9 mouse cellular contexts compared by ENCODE assay signal in the genomic region with DNA sequence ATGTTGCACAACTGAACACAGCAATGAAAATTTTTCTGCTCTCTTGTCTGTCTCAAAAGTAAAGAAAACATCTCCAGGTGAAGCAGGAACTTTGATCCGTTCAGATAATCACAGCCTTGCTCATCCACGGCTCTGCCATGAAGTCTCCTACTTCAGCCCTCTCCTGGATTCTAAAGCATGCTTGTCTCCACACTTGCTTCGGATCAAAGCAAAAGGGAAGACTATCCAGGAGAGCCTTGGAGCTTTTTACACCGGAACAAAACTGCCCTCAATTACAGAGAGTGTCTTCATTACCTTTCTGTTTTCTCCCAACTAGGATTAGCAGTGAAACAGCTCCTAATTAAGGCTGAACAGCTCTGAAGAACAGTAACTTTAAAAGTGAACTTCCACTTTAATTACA. TPM values are rescaled to one million over a fixed set of nuclear protein-coding genes. Genes with fewer than 3 reads are reported as not detected.
DNase-seq lines count a peak whose midpoint lies in the region; ATAC-seq and TF ChIP-seq lines count a peak whose summit lies in the region.
"Had no signal": no experiment of that assay in that cellular context is flagged by ENCODE, and none has a peak within 500 bp of the region (broad histone marks: within the 10 kb centered on the region; RNA-seq: fewer than 3 reads in every experiment).

No protein-coding gene starts in this region.

- DNase-seq in heart, postnatal 10 days: no peak
- no peak for DNase-seq in ES-E14 (ENCODE audit: low read depth, low spot score)
- no peak for DNase-seq in hindbrain, embryonic 10.5 days (ENCODE audit: low spot score)
- DNase-seq in midbrain, embryonic 10.5 days (ENCODE audit: low spot score): no peak
- no peak for DNase-seq in thymus, postnatal 25 days
- DNase-seq in urinary bladder, postnatal 4 days (ENCODE audit: low spot score in 2 of 2): no peak
- DNase-seq in spleen, postnatal 4 days (ENCODE audit: low spot score in 2 of 2): no peak
- DNase-seq: cerebellum, adult 11-12 months had no signal

- H3K9me3 ChIP-seq in heart, embryonic 11.5 days (replicated peaks; ENCODE audit: control insufficient read depth, low read length): no peaks in the 10 kb centered on the region
- no peaks in the 10 kb centered on the region for H3K9me3 ChIP-seq in ES-E14 (ENCODE audit: control insufficient read depth, insufficient read depth, low read depth, low read length)
- H3K9me3 ChIP-seq in hindbrain, embryonic 10.5 days: no peaks in the 10 kb centered on the region
- H3K9me3 ChIP-seq in midbrain, embryonic 10.5 days (replicated peaks): no peaks in the 10 kb centered on the region

- H3K27me3 ChIP-seq in heart, embryonic 11.5 days (ENCODE audit: control insufficient read depth, insufficient read depth, low read length): no peaks in the 10 kb centered on the region
- H3K27me3 ChIP-seq in hindbrain, embryonic 10.5 days (ENCODE audit: insufficient read depth, poor library complexity, severe bottlenecking): no peaks in the 10 kb centered on the region
- 0 out of 2 replicates have a peak, but pooled peaks cover 6% of the 10 kb centered on the region for H3K27me3 ChIP-seq in midbrain, embryonic 10.5 days (ENCODE audit: low read depth, poor library complexity, severe bottlenecking)

- WGBS in heart, embryonic 11.5 days (ENCODE audit: insufficient replicate concordance): 2% methylated on average over 4 of the region's 4 CpGs
- WGBS in hindbrain, embryonic 10.5 days: under 1% methylated on average over 4 of the region's 4 CpGs
- 2% methylated on average over 4 of the region's 4 CpGs for WGBS in midbrain, embryonic 10.5 days

- ATAC-seq in heart, embryonic 11.5 days (replicated peaks; ENCODE audit: insufficient number of reproducible peaks, low FRiP score, low TSS enrichment): no peak

- in situ Hi-C loops in ES-E14 (cut with MboI; ENCODE audit: low sequenced_read_pairs in 2 of 2, unreplicated experiment in 2 of 2): no loop called here

- 0 out of 2 replicates have a peak overlapping the region, but pooled peaks have one; percentile 94 for H3K27ac ChIP-seq in heart, embryonic 11.5 days (ENCODE audit: low read depth, low read length)
- no peak overlapping the region for H3K27ac ChIP-seq in ES-E14 (ENCODE audit: insufficient read depth, low read depth, low read length, poor library complexity, severe bottlenecking)
- H3K27ac ChIP-seq in hindbrain, embryonic 10.5 days: peak overlapping the region; percentile 97; the same call in 1 of the 2 replicates
- H3K27ac ChIP-seq in midbrain, embryonic 10.5 days (replicated peaks): 0 out of 2 replicates have a peak overlapping the region, but pooled peaks have one; percentile 95

- peak overlapping the region; percentile 76 for H3K4me2 ChIP-seq in heart, embryonic 11.5 days

- no peaks in the 10 kb centered on the region for H3K36me3 ChIP-seq in heart, embryonic 11.5 days (ENCODE audit: control insufficient read depth, insufficient read depth, low read length)
- H3K36me3 ChIP-seq in ES-E14 (ENCODE audit: control insufficient read depth, insufficient read depth, low read length, poor library complexity, severe bottlenecking): peaks cover 3% of the 10 kb centered on the region; the same call in 1 of the 2 replicates
- H3K36me3 ChIP-seq in hindbrain, embryonic 10.5 days: peaks cover 9% of the 10 kb centered on the region
- H3K36me3 ChIP-seq in midbrain, embryonic 10.5 days: peaks cover 4% of the 10 kb centered on the region; the same call in 1 of the 2 replicates

- H3K4me1 ChIP-seq in heart, embryonic 11.5 days (ENCODE audit: control insufficient read depth, insufficient read depth, low read length): peaks cover 16% of the 10 kb centered on the region
- H3K4me1 ChIP-seq in ES-E14 (ENCODE audit: control insufficient read depth in 2 of 2, insufficient read depth in 2 of 2, low read length in 2 of 2, poor library complexity in 1 of 2): peaks cover 10 to 11% of the 10 kb centered on the region in 2 experiments
- peaks cover 48% of the 10 kb centered on the region for H3K4me1 ChIP-seq in hindbrain, embryonic 10.5 days (replicated peaks)
- peaks cover 43% of the 10 kb centered on the region for H3K4me1 ChIP-seq in midbrain, embryonic 10.5 days

- intact Hi-C loops in heart, postnatal 10 days (cut with DNase I): loop anchor here (2.0 to 5.0 kb wide), 3 partner anchors 49 to 104 kb away; no protein-coding TSS in a partner anchor

- peak overlapping the region; percentile 97 for H3K4me3 ChIP-seq in heart, embryonic 11.5 days (ENCODE audit: low read depth, low read length)
- peak overlapping the region; percentile 73 to 85 for H3K4me3 ChIP-seq in ES-E14 (ENCODE audit: insufficient read depth in 1 of 2, low read depth in 1 of 2, low read length in 2 of 2, poor library complexity in 1 of 2, severe bottlenecking in 1 of 2)
- peak overlapping the region; percentile 96 for H3K4me3 ChIP-seq in hindbrain, embryonic 10.5 days
- H3K4me3 ChIP-seq in midbrain, embryonic 10.5 days: peak overlapping the region; percentile 98

- H3K9ac ChIP-seq in heart, embryonic 11.5 days (ENCODE audit: low read depth, low read length): peak overlapping the region; percentile 97
- peak overlapping the region; percentile 80; the same call in 1 of the 2 replicates for H3K9ac ChIP-seq in ES-E14 (ENCODE audit: insufficient read depth, low read depth, low read length, poor library complexity, severe bottlenecking)

TF ChIP-seq in ES-E14, 5 proteins besides CTCF, POLR2A, EP300 and RAD21:
- TF ChIP-seq MAFK (IDR thresholded peaks at IDR 0.05; ENCODE audit: insufficient read depth, low read depth, low read length): no peak
- TF ChIP-seq HCFC1 (IDR thresholded peaks at IDR 0.05; ENCODE audit: borderline replicate concordance, insufficient read depth, low read length): no peak
- no peak for TF ChIP-seq CHD2 (IDR thresholded peaks at IDR 0.05; ENCODE audit: low read depth, low read length)
- no peak for TF ChIP-seq ZC3H11A (IDR thresholded peaks at IDR 0.05; ENCODE audit: borderline replicate concordance, low read depth, low read length)
- TF ChIP-seq ZNF384 (IDR thresholded peaks at IDR 0.05; ENCODE audit: low read depth, low read length): no peak

RNA-seq across cellular contexts. Expression of gene Lamc1, which starts 1.4 kb away (rescaled TPM):
- 87.6 and 98.2 TPM in 2 replicates for polyA plus RNA-seq in heart, embryonic 11.5 days (2014; fragmentation: Nextera tagmentation; extraction: Ambion mirVana)
- total RNA-seq in heart, postnatal 10 days (2021): 100 to 1,000 TPM; 415 to 420 TPM
- 313 and 410 TPM in 2 replicates for total RNA-seq in ES-E14 (2012; rRNA removed)
- polyA plus RNA-seq in hindbrain, embryonic 10.5 days (2016; fragmentation: Nextera tagmentation; extraction: Ambion mirVana): 21.3 and 26.2 TPM in 2 replicates
- polyA plus RNA-seq in midbrain, embryonic 10.5 days (2016; fragmentation: Nextera tagmentation; extraction: Ambion mirVana): 21.2 and 22.7 TPM in 2 replicates
